Mouse (Mus musculus) E14TG2a.4 (cell line): Measurements from ENCODE around the gene Tbc1d8b.

ENCODE experiments used
- CTCF ChIP-seq: conservative IDR thresholded peaks from 2 replicates; pipeline ENCODE4 v1.5.1; 2014; ENCODE audit warnings: low read length
- NANOG ChIP-seq: IDR thresholded peaks from 2 replicates; pipeline ENCODE4 v1.6.1; 2014; ENCODE audit warnings: borderline replicate concordance, low read length, mixed read lengths
- POU5F1 ChIP-seq: IDR thresholded peaks from 2 replicates; pipeline ENCODE4 v1.6.1; 2014; ENCODE audit warnings: low read length, borderline replicate concordance

DNA sequence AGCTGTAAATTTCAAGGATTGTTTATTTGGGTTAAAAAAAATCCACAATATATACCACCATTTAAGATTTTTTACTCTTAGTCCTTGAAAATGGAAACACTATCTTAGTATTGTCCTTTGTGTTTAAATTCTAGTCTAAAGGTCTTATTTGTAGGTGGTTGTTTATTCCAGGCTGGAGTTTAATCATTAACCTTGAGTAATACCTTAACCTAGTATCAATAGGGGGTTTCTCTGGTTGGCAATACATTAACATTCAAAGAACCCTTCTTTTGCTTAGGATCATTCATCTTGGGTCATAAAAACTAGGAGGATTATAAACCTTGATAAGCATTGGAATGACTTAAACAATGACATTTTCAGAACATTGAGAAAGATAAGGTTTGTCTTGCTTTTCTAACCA, 44.4 kb upstream of the Tbc1d8b start:
- TF ChIP-seq CTCF = no peak
- TF ChIP-seq POU5F1 = no peak
- no peak for TF ChIP-seq NANOG
